Mouse (Mus musculus) skeletal muscle tissue, postnatal 0 days (tissue): ENCODE measurements around the gene 9130204L05Rik. TPM values are rescaled to one million over a fixed set of nuclear protein-coding genes. Genes with fewer than 3 reads are reported as not detected.

ENCODE experiments used
- polyA plus RNA-seq: library from polyadenylated mRNA; unstranded; fragments of >200 nt; fragmentation: Nextera tagmentation; extraction: Ambion mirVana; gene quantifications from 2 replicates; pipeline ENCODE4 v1.2.1, GENCODE M21; 2015

9130204L05Rik gene
- not detected in 2 replicates for polyA plus RNA-seq

DNA sequence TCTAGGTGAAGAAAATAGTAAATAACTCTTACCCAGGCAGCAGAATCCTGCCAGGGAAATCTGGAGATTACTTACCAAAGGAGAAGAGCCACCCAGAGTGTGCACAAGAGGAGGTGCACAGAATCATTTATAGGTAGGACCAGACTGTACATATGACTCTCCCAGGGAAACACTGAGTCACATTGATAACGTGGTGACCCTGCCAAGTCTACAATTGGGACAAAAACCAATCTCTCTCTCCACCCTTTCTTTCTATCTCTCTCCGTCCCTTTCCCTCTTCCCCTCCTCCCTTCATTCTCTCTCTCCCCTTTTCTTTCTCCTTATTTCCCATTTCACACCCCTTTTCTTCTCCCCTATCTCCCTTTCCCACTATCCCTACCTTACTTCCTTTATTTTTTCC lies at the start of gene 9130204L05Rik:
Gene 9130204L05Rik (minus strand): TSS at position 101 of the 400 bp plus-strand sequence.

